11 mouse cellular contexts compared by ENCODE assay signal in genomic region chr8:26354516-26354915, GRCm38 (mm10).
DNase-seq lines count a peak whose midpoint lies in the region; ATAC-seq and TF ChIP-seq lines count a peak whose summit lies in the region.
"Had no signal": no experiment of that assay in that cellular context is flagged by ENCODE, and none has a peak within 500 bp of the region (broad histone marks: within the 10 kb centered on the region; RNA-seq: fewer than 3 reads in every experiment).

No protein-coding gene starts in this region.

- no peaks in the 10 kb centered on the region for H3K9me3 ChIP-seq in heart, embryonic 15.5 days (replicated peaks)
- no peaks in the 10 kb centered on the region for H3K9me3 ChIP-seq in midbrain, postnatal 0 days (ENCODE audit: low read length)
- H3K9me3 ChIP-seq in midbrain, embryonic 14.5 days (ENCODE audit: control insufficient read depth, low read length) = no peaks in the 10 kb centered on the region

- H3K4me3 ChIP-seq in heart, embryonic 15.5 days = no peak overlapping the region
- no peak overlapping the region for H3K4me3 ChIP-seq in midbrain, postnatal 0 days (ENCODE audit: low read depth, low read length)
- H3K4me3 ChIP-seq in midbrain, embryonic 14.5 days (replicated peaks; ENCODE audit: low read depth, low read length) = no peak overlapping the region

- no peaks in the 10 kb centered on the region for H3K27me3 ChIP-seq in heart, embryonic 15.5 days
- H3K27me3 ChIP-seq in midbrain, postnatal 0 days (ENCODE audit: insufficient read depth, low read length) = no peaks in the 10 kb centered on the region
- H3K27me3 ChIP-seq in midbrain, embryonic 14.5 days (ENCODE audit: control insufficient read depth, insufficient read depth, low read length) = no peaks in the 10 kb centered on the region

- ATAC-seq in heart, embryonic 15.5 days (replicated peaks; ENCODE audit: insufficient number of reproducible peaks, insufficient read depth, low FRiP score, low read depth) = no peak
- no peak for ATAC-seq in midbrain, postnatal 0 days (ENCODE audit: low FRiP score)
- ATAC-seq in midbrain, embryonic 14.5 days (ENCODE audit: low FRiP score, low TSS enrichment) = no peak

- H3K27ac ChIP-seq in heart, embryonic 15.5 days = 0 out of 2 replicates have a peak overlapping the region, but pooled peaks have one; percentile 33
- no peak overlapping the region for H3K27ac ChIP-seq in midbrain, postnatal 0 days (ENCODE audit: low read depth, low read length)
- no peak overlapping the region for H3K27ac ChIP-seq in midbrain, embryonic 14.5 days (replicated peaks; ENCODE audit: low read depth, low read length)

- no peak for DNase-seq in heart, adult 8-10 months (ENCODE audit: low spot score)
- DNase-seq in midbrain, postnatal 0 days (ENCODE audit: low spot score) = peak; percentile 22
- DNase-seq in midbrain, embryonic 14.5 days = no peak
- DNase-seq in kidney, postnatal 25 days = peak; percentile 34 to 52
- DNase-seq in frontal cortex, postnatal 14 days (ENCODE audit: low spot score in 2 of 2) = no peak
- DNase-seq in ovary, postnatal 14 days (ENCODE audit: low spot score) = no peak
- DNase-seq in cerebellum, postnatal 4 days (ENCODE audit: low spot score in 2 of 2) = no peak
- DNase-seq: adrenal gland, postnatal 10 days; cerebellum, adult 11 months; heart, postnatal 10 days had no signal

- H3K4me2 ChIP-seq in heart, embryonic 15.5 days = no peak overlapping the region
- no peak overlapping the region for H3K4me2 ChIP-seq in midbrain, postnatal 0 days (ENCODE audit: low read depth, low read length, poor library complexity, severe bottlenecking)
- no peak overlapping the region for H3K4me2 ChIP-seq in midbrain, embryonic 14.5 days (ENCODE audit: low read length)

- 34% methylated on average over 4 of the region's 4 CpGs for WGBS in heart, embryonic 15.5 days
- WGBS in midbrain, postnatal 0 days = 66% methylated on average over 4 of the region's 4 CpGs
- WGBS in midbrain, embryonic 14.5 days = 61% methylated on average over 4 of the region's 4 CpGs

- no peak overlapping the region for H3K9ac ChIP-seq in heart, embryonic 15.5 days
- H3K9ac ChIP-seq in midbrain, postnatal 0 days (replicated peaks; ENCODE audit: low read length, poor library complexity, severe bottlenecking) = no peak overlapping the region
- H3K9ac ChIP-seq in midbrain, embryonic 14.5 days (replicated peaks; ENCODE audit: low read length) = no peak overlapping the region

- H3K36me3 ChIP-seq in heart, embryonic 15.5 days = no peaks in the 10 kb centered on the region
- H3K36me3 ChIP-seq in midbrain, postnatal 0 days (ENCODE audit: insufficient read depth, low read length) = no peaks in the 10 kb centered on the region
- H3K36me3 ChIP-seq in midbrain, embryonic 14.5 days (ENCODE audit: control insufficient read depth, insufficient read depth, low read length) = no peaks in the 10 kb centered on the region

- TF ChIP-seq CTCF in midbrain, postnatal 0 days (IDR thresholded peaks at IDR 0.05) = no peak

- peaks cover 28% of the 10 kb centered on the region for H3K4me1 ChIP-seq in heart, embryonic 15.5 days (replicated peaks)
- no peaks in the 10 kb centered on the region for H3K4me1 ChIP-seq in midbrain, postnatal 0 days (ENCODE audit: insufficient read depth, low read length)
- H3K4me1 ChIP-seq in midbrain, embryonic 14.5 days (ENCODE audit: control insufficient read depth, insufficient read depth, low read length) = 0 out of 2 replicates have a peak, but pooled peaks cover 5% of the 10 kb centered on the region

Comparison
In these comparisons a context has a peak if more than half of its experiments do, and no peak if none do; other contexts are left out.
1. DNase-seq: peak in midbrain, postnatal 0 days (single experiment) and kidney, postnatal 25 days (2 of 2); none in heart, adult 8-10 months (single experiment), midbrain, embryonic 14.5 days (single experiment), frontal cortex, postnatal 14 days (0 of 2), ovary, postnatal 14 days (single experiment) and cerebellum, postnatal 4 days (0 of 2).